Mouse (Mus musculus): ENCODE results near the gene Rarres2. TPM values are rescaled to one million over a fixed set of nuclear protein-coding genes. Genes with fewer than 3 reads are reported as not detected.

Gene Rarres2
- polyA plus RNA-seq, 1 experiment from 2014 or later, result 44.7 TPM

- 93% methylated on average over 3 of the region's 3 CpGs for WGBS
- H3K9me3 ChIP-seq (replicated peaks; ENCODE audit: control insufficient read depth, low read length), result peaks cover 6% of the 10 kb centered on the region; the same call in 1 of the 2 replicates
- H3K9ac ChIP-seq (ENCODE audit: low read length), result no peak overlapping the region
- H3K4me2 ChIP-seq (ENCODE audit: low read depth, low read length), result no peak overlapping the region
- H3K36me3 ChIP-seq (ENCODE audit: control insufficient read depth, insufficient read depth), result peaks cover 5% of the 10 kb centered on the region
- no peaks in the 10 kb centered on the region for H3K27me3 ChIP-seq (ENCODE audit: control insufficient read depth, insufficient read depth, low read length)
- H3K4me1 ChIP-seq (ENCODE audit: control insufficient read depth, insufficient read depth, low read length), result peaks cover 26% of the 10 kb centered on the region
- no peak overlapping the region for H3K4me3 ChIP-seq (ENCODE audit: low read length)
- no peak for ATAC-seq (replicated peaks; ENCODE audit: extremely low read depth, insufficient read depth, low FRiP score)
- H3K27ac ChIP-seq (ENCODE audit: low read length), result no peak overlapping the region
Observed at GRCm38 (mm10) chr6:48591221-48591845, 18.7 kb upstream of the Rarres2 start.

GRCm38 (mm10) chr6:48589194-48589750 lies 16.7 kb upstream of the Rarres2 start, which contains the start of gene Gm45021:
Gene Gm45021 (plus strand): TSS chr6:48589610.
- ATAC-seq (replicated peaks; ENCODE audit: extremely low read depth, insufficient read depth, low FRiP score), result peak; percentile 21
- H3K4me3 ChIP-seq (ENCODE audit: low read length), result no peak within 1 kb of the TSS
- no peaks in the 10 kb centered on the region for H3K36me3 ChIP-seq (ENCODE audit: control insufficient read depth, insufficient read depth)
- peak within 1 kb of the TSS; percentile 18 for H3K4me2 ChIP-seq (ENCODE audit: low read depth, low read length)
- H3K27ac ChIP-seq (ENCODE audit: low read length), result peak within 1 kb of the TSS; percentile 78
- H3K4me1 ChIP-seq (ENCODE audit: control insufficient read depth, insufficient read depth, low read length), result peaks cover 17% of the 10 kb centered on the region
- H3K9ac ChIP-seq (ENCODE audit: low read length), result peak within 1 kb of the TSS; percentile 60
- H3K27me3 ChIP-seq (ENCODE audit: control insufficient read depth, insufficient read depth, low read length), result no peaks in the 10 kb centered on the region
- 7% methylated on average over 6 of the region's 6 CpGs for WGBS
- 0 out of 2 replicates have a peak, but pooled peaks cover 3% of the 10 kb centered on the region for H3K9me3 ChIP-seq (replicated peaks; ENCODE audit: control insufficient read depth, low read length)

- WGBS, result 64% methylated on average over 3 of the region's 3 CpGs
- Histone ChIP-seq H3K4me1 (ENCODE audit: control insufficient read depth, insufficient read depth, low read length) (peaks cover 20% of the 10 kb centered on the region), H3K27me3 (ENCODE audit: control insufficient read depth, insufficient read depth, low read length) (no peaks in the 10 kb centered on the region), H3K4me2 (ENCODE audit: low read depth, low read length) (no peak overlapping the region), H3K9me3 (replicated peaks; ENCODE audit: control insufficient read depth, low read length) (0 out of 2 replicates have a peak, but pooled peaks cover 3% of the 10 kb centered on the region), H3K27ac (ENCODE audit: low read length) (no peak overlapping the region; the same call in 1 of the 2 replicates), H3K9ac (ENCODE audit: low read length) (no peak overlapping the region), H3K36me3 (ENCODE audit: control insufficient read depth, insufficient read depth) (no peaks in the 10 kb centered on the region), H3K4me3 (ENCODE audit: low read length) (no peak overlapping the region)
- ATAC-seq (replicated peaks; ENCODE audit: extremely low read depth, insufficient read depth, low FRiP score), result no peak; the same call in 1 of the 2 replicates
Observed at GRCm38 (mm10) chr6:48582037-48582436, 9.4 kb upstream of the Rarres2 start.

DNA sequence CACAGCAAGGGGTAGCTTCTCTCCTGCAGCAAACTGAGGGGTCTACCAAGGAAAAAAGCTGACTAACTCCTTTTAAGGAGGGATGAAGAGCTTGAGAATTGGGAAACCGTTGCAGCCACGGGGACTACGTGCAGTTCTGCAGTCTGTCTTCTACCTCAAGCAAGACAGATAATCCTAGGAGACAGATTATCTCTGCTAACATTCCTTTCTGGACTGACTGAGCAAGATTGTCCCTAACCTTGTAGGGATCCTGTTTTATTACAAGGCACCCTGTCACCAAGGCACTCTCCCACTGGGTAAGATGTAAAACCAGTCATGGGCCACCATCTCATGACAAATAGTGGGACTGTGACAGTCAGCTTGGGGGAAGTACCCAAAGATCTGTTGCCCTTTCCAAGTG lies 8.7 kb upstream of the Rarres2 start:
- Histone ChIP-seq H3K4me1 (ENCODE audit: control insufficient read depth, insufficient read depth, low read length) (peaks cover 20% of the 10 kb centered on the region), H3K36me3 (ENCODE audit: control insufficient read depth, insufficient read depth) (no peaks in the 10 kb centered on the region), H3K4me2 (ENCODE audit: low read depth, low read length) (no peak overlapping the region), H3K9ac (ENCODE audit: low read length) (no peak overlapping the region), H3K4me3 (ENCODE audit: low read length) (no peak overlapping the region), H3K27me3 (ENCODE audit: control insufficient read depth, insufficient read depth, low read length) (no peaks in the 10 kb centered on the region), H3K9me3 (replicated peaks; ENCODE audit: control insufficient read depth, low read length) (0 out of 2 replicates have a peak, but pooled peaks cover under 1% of the 10 kb centered on the region), H3K27ac (ENCODE audit: low read length) (peak overlapping the region; percentile 72)
- WGBS, result 29% methylated on average over 3 of the region's 3 CpGs
- peak; percentile 59; the same call in 1 of the 2 replicates for ATAC-seq (replicated peaks; ENCODE audit: extremely low read depth, insufficient read depth, low FRiP score)

GRCm38 (mm10) chr6:48579215-48579648 lies 6.6 kb upstream of the Rarres2 start:
- Histone ChIP-seq H3K36me3 (ENCODE audit: control insufficient read depth, insufficient read depth) (no peaks in the 10 kb centered on the region), H3K27ac (ENCODE audit: low read length) (peak overlapping the region; percentile 86)
- peak; percentile 70 for ATAC-seq (replicated peaks; ENCODE audit: extremely low read depth, insufficient read depth, low FRiP score)

GRCm38 (mm10) chr6:48578736-48579135 lies 6.1 kb upstream of the Rarres2 start:
- no peak for ATAC-seq (replicated peaks; ENCODE audit: extremely low read depth, insufficient read depth, low FRiP score)
- Histone ChIP-seq H3K4me2 (ENCODE audit: low read depth, low read length) (no peak overlapping the region), H3K36me3 (ENCODE audit: control insufficient read depth, insufficient read depth) (no peaks in the 10 kb centered on the region), H3K27ac (ENCODE audit: low read length) (peak overlapping the region; percentile 86), H3K9me3 (replicated peaks; ENCODE audit: control insufficient read depth, low read length) (no peaks in the 10 kb centered on the region), H3K4me1 (ENCODE audit: control insufficient read depth, insufficient read depth, low read length) (peaks cover 20% of the 10 kb centered on the region), H3K27me3 (ENCODE audit: control insufficient read depth, insufficient read depth, low read length) (no peaks in the 10 kb centered on the region), H3K4me3 (ENCODE audit: low read length) (no peak overlapping the region), H3K9ac (ENCODE audit: low read length) (no peak overlapping the region)
- 53% methylated on average over 5 of the region's 5 CpGs for WGBS

More at GRCm38 (mm10) chr6:48579215-48579648, 6.6 kb upstream of the Rarres2 start:
- Histone ChIP-seq H3K9ac (ENCODE audit: low read length) (peak overlapping the region; percentile 62), H3K27me3 (ENCODE audit: control insufficient read depth, insufficient read depth, low read length) (no peaks in the 10 kb centered on the region), H3K4me2 (ENCODE audit: low read depth, low read length) (peak overlapping the region; percentile 51), H3K4me3 (ENCODE audit: low read length) (peak overlapping the region; percentile 26; the same call in 1 of the 2 replicates), H3K4me1 (ENCODE audit: control insufficient read depth, insufficient read depth, low read length) (peaks cover 20% of the 10 kb centered on the region), H3K9me3 (replicated peaks; ENCODE audit: control insufficient read depth, low read length) (no peaks in the 10 kb centered on the region)
- WGBS, result 7% methylated on average over 5 of the region's 5 CpGs

- no peak overlapping the region for H3K4me2 ChIP-seq (ENCODE audit: low read depth, low read length)
- H3K4me3 ChIP-seq (ENCODE audit: low read length), result no peak overlapping the region
- ATAC-seq (replicated peaks; ENCODE audit: extremely low read depth, insufficient read depth, low FRiP score), result no peak
- no peak overlapping the region for H3K9ac ChIP-seq (ENCODE audit: low read length)
- 59% methylated on average over 3 of the region's 3 CpGs for WGBS
- peaks cover 18% of the 10 kb centered on the region for H3K4me1 ChIP-seq (ENCODE audit: control insufficient read depth, insufficient read depth, low read length)
- H3K36me3 ChIP-seq (ENCODE audit: control insufficient read depth, insufficient read depth), result no peaks in the 10 kb centered on the region
- no peaks in the 10 kb centered on the region for H3K9me3 ChIP-seq (replicated peaks; ENCODE audit: control insufficient read depth, low read length)
- no peaks in the 10 kb centered on the region for H3K27me3 ChIP-seq (ENCODE audit: control insufficient read depth, insufficient read depth, low read length)
- H3K27ac ChIP-seq (ENCODE audit: low read length), result peak overlapping the region; percentile 66
Observed at GRCm38 (mm10) chr6:48573981-48574380, 1.4 kb upstream of the Rarres2 start.

- Histone ChIP-seq H3K27ac (ENCODE audit: low read length) (peak overlapping the region; percentile 78), H3K4me1 (ENCODE audit: control insufficient read depth, insufficient read depth, low read length) (peaks cover 23% of the 10 kb centered on the region), H3K4me2 (ENCODE audit: low read depth, low read length) (peak overlapping the region; percentile 44; the same call in 1 of the 2 replicates), H3K4me3 (ENCODE audit: low read length) (no peak overlapping the region), H3K9me3 (replicated peaks; ENCODE audit: control insufficient read depth, low read length) (no peaks in the 10 kb centered on the region), H3K27me3 (ENCODE audit: control insufficient read depth, insufficient read depth, low read length) (no peaks in the 10 kb centered on the region), H3K9ac (ENCODE audit: low read length) (no peak overlapping the region; the same call in 1 of the 2 replicates), H3K36me3 (ENCODE audit: control insufficient read depth, insufficient read depth) (no peaks in the 10 kb centered on the region)
- WGBS, result 34% methylated on average over 10 of the region's 10 CpGs
- ATAC-seq (replicated peaks; ENCODE audit: extremely low read depth, insufficient read depth, low FRiP score), result no peak
Observed at GRCm38 (mm10) chr6:48573280-48573679, 691 bp upstream of the Rarres2 start.

GRCm38 (mm10) chr6:48572014-48572413 lies 575 bp downstream of the Rarres2 start:
- H3K4me3 ChIP-seq (ENCODE audit: low read length), result peak overlapping the region; percentile 27
- no peak for ATAC-seq (replicated peaks; ENCODE audit: extremely low read depth, insufficient read depth, low FRiP score)
- H3K4me1 ChIP-seq (ENCODE audit: control insufficient read depth, insufficient read depth, low read length), result peaks cover 31% of the 10 kb centered on the region
- H3K36me3 ChIP-seq (ENCODE audit: control insufficient read depth, insufficient read depth), result no peaks in the 10 kb centered on the region
- peak overlapping the region; percentile 79 for H3K27ac ChIP-seq (ENCODE audit: low read length)
- peak overlapping the region; percentile 60; the same call in 1 of the 2 replicates for H3K9ac ChIP-seq (ENCODE audit: low read length)
- no peaks in the 10 kb centered on the region for H3K9me3 ChIP-seq (replicated peaks; ENCODE audit: control insufficient read depth, low read length)
- no peaks in the 10 kb centered on the region for H3K27me3 ChIP-seq (ENCODE audit: control insufficient read depth, insufficient read depth, low read length)
- H3K4me2 ChIP-seq (ENCODE audit: low read depth, low read length), result peak overlapping the region; percentile 44
- WGBS, result 85% methylated on average over 5 of the region's 5 CpGs
